In the genomic region with DNA sequence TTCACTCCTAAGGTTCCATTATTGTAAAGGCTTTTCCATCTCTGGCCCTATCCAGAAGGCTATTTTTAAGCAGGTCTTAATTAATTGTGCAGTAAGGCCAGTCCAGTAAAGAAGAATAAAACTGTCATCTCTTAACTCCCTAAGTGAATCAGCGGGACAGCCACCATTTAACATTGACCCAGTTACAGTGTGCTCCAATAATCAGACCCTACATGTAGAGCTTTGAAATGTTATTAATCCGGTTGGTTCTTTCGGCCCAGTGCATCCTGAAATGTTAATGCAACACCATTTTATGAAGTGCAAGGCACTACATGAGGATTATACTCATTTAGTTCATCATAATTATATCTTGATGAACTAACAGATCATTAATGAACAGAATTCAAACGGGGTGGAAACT, we compare ENCODE assay signal across 28 mouse cellular contexts.
"Had no signal": no experiment of that assay in that cellular context is flagged by ENCODE, and none has a peak within 500 bp of the region (broad histone marks: within the 10 kb centered on the region; RNA-seq: fewer than 3 reads in every experiment).

No protein-coding gene starts in this region.

- H3K4me1 ChIP-seq: hindbrain, embryonic 10.5 days; hindbrain, embryonic 12.5 days; intestine, embryonic 15.5 days; limb, embryonic 10.5 days; limb, embryonic 12.5 days; liver, embryonic 15.5 days had no signal

- DNase-seq: gastrocnemius, postnatal 10 days; gastrocnemius, postnatal 36 days; heart, adult 11 months; heart, adult 2 months; heart, postnatal 14 days; heart, postnatal 4 days; kidney, adult 18-20 months; kidney, postnatal 10 days; kidney, postnatal 25 days; kidney, postnatal 4 days; liver; liver, embryonic 13.5 days had no signal

- H3K9ac ChIP-seq: heart, embryonic 13.5 days; heart, embryonic 15.5 days; hindbrain, embryonic 12.5 days; hindbrain, embryonic 14.5 days; intestine, embryonic 15.5 days; limb, embryonic 12.5 days; liver, embryonic 13.5 days; liver, embryonic 15.5 days had no signal

- ATAC-seq: hindbrain, embryonic 16.5 days; inflammation-experienced regulatory T-cells, adult 6 months; intestine, embryonic 15.5 days; intestine, postnatal 0 days had no signal

- H3K9me3 ChIP-seq: heart, embryonic 13.5 days; heart, embryonic 15.5 days; hindbrain, embryonic 10.5 days; hindbrain, embryonic 12.5 days; intestine, embryonic 15.5 days; limb, embryonic 10.5 days; limb, embryonic 12.5 days; liver, embryonic 13.5 days; liver, embryonic 15.5 days had no signal

- H3K4me2 ChIP-seq: heart, embryonic 11.5 days; heart, embryonic 13.5 days; heart, embryonic 15.5 days; hindbrain, embryonic 12.5 days; hindbrain, embryonic 14.5 days; intestine, embryonic 15.5 days; limb, embryonic 12.5 days; liver, embryonic 11.5 days; liver, embryonic 13.5 days; liver, embryonic 15.5 days had no signal

- H3K4me3 ChIP-seq: heart, adult 2 months; heart, embryonic 13.5 days; heart, embryonic 15.5 days; hindbrain, embryonic 10.5 days; hindbrain, embryonic 12.5 days; intestine, embryonic 15.5 days; layer of hippocampus, adult 2 months; left cerebral cortex, adult 2 months; limb, embryonic 10.5 days; limb, embryonic 12.5 days; liver, embryonic 13.5 days; liver, embryonic 15.5 days had no signal

- H3K36me3 ChIP-seq: heart, embryonic 15.5 days; hindbrain, embryonic 10.5 days; hindbrain, embryonic 12.5 days; intestine, embryonic 15.5 days; limb, embryonic 12.5 days; liver, embryonic 13.5 days; liver, embryonic 15.5 days had no signal

- H3K27ac ChIP-seq: heart, adult 2 months; heart, embryonic 13.5 days; heart, embryonic 15.5 days; hindbrain, embryonic 10.5 days; hindbrain, embryonic 12.5 days; hindbrain, embryonic 14.5 days; intestine, embryonic 15.5 days; layer of hippocampus, adult 2 months; left cerebral cortex, adult 2 months; limb, embryonic 10.5 days; limb, embryonic 12.5 days; liver, embryonic 13.5 days; liver, embryonic 15.5 days had no signal

- H3K27me3 ChIP-seq: heart, embryonic 13.5 days; heart, embryonic 15.5 days; hindbrain, embryonic 12.5 days; intestine, embryonic 15.5 days; limb, embryonic 12.5 days; liver, embryonic 13.5 days; liver, embryonic 15.5 days had no signal
